Mouse (Mus musculus): ENCODE results near the gene Epb41l3. TPM values are rescaled to one million over a fixed set of nuclear protein-coding genes. Genes with fewer than 3 reads are reported as not detected.
A peak's percentile ranks its signal among the peaks of the same experiment; 100 is the strongest.
"Not testable (repeated sequence)": the region's sequence is repeated elsewhere in the genome, so short reads cannot be mapped to it uniquely, and the experiment has no call there.

The Epb41l3 gene
- polyA plus RNA-seq, 1 experiment, result 160 TPM

- TF ChIP-seq POLR2A (IDR thresholded peaks at IDR 0.05; ENCODE audit: low read depth, low read length) (no peak), CTCF (IDR thresholded peaks at IDR 0.05; ENCODE audit: borderline replicate concordance, insufficient read depth, low read length) (no peak)
- H3K4me3 ChIP-seq (ENCODE audit: insufficient read depth, low read length), result no peak overlapping the region
- H3K27ac ChIP-seq (ENCODE audit: insufficient read depth, low read length), result no peak overlapping the region
- no peaks in the 10 kb centered on the region for H3K4me1 ChIP-seq (ENCODE audit: control insufficient read depth, insufficient read depth, low read length)
Observed at GRCm38 (mm10) chr17:69105035-69105798, 29.7 kb downstream of the Epb41l3 start.

GRCm38 (mm10) chr17:69105799-69106401 is 30.4 kb downstream of the Epb41l3 start:
- H3K4me3 ChIP-seq (ENCODE audit: insufficient read depth, low read length), result no peak overlapping the region
- no peak overlapping the region for H3K27ac ChIP-seq (ENCODE audit: insufficient read depth, low read length)
- TF ChIP-seq CTCF (IDR thresholded peaks at IDR 0.05; ENCODE audit: borderline replicate concordance, insufficient read depth, low read length), result no peak
- no peak for TF ChIP-seq POLR2A (IDR thresholded peaks at IDR 0.05; ENCODE audit: low read depth, low read length)
- no peaks in the 10 kb centered on the region for H3K4me1 ChIP-seq (ENCODE audit: control insufficient read depth, insufficient read depth, low read length)

- no peak overlapping the region for H3K27ac ChIP-seq (ENCODE audit: insufficient read depth, low read length)
- H3K4me3 ChIP-seq (ENCODE audit: insufficient read depth, low read length), result no peak overlapping the region
- no peaks in the 10 kb centered on the region for H3K4me1 ChIP-seq (ENCODE audit: control insufficient read depth, insufficient read depth, low read length)
- TF ChIP-seq CTCF (IDR thresholded peaks at IDR 0.05; ENCODE audit: borderline replicate concordance, insufficient read depth, low read length) (no peak), POLR2A (IDR thresholded peaks at IDR 0.05; ENCODE audit: low read depth, low read length) (no peak)
Observed at GRCm38 (mm10) chr17:69109216-69109615, 33.7 kb downstream of the Epb41l3 start.

GRCm38 (mm10) chr17:69112232-69112631 is 36.7 kb downstream of the Epb41l3 start:
- no peak overlapping the region for H3K27ac ChIP-seq (ENCODE audit: insufficient read depth, low read length)
- TF ChIP-seq POLR2A (IDR thresholded peaks at IDR 0.05; ENCODE audit: low read depth, low read length) (no peak), CTCF (IDR thresholded peaks at IDR 0.05; ENCODE audit: borderline replicate concordance, insufficient read depth, low read length) (no peak)
- H3K4me1 ChIP-seq (ENCODE audit: control insufficient read depth, insufficient read depth, low read length), result 0 out of 2 replicates have a peak, but pooled peaks cover 2% of the 10 kb centered on the region
- no peak overlapping the region for H3K4me3 ChIP-seq (ENCODE audit: insufficient read depth, low read length)

- no peak for TF ChIP-seq POLR2A (IDR thresholded peaks at IDR 0.05; ENCODE audit: low read depth, low read length)
- TF ChIP-seq CTCF (IDR thresholded peaks at IDR 0.05; ENCODE audit: borderline replicate concordance, insufficient read depth, low read length), result no peak
- Histone ChIP-seq H3K4me1 (ENCODE audit: control insufficient read depth, insufficient read depth, low read length) (0 out of 2 replicates have a peak, but pooled peaks cover 9% of the 10 kb centered on the region), H3K4me3 (ENCODE audit: insufficient read depth, low read length) (no peak overlapping the region), H3K27ac (ENCODE audit: insufficient read depth, low read length) (no peak overlapping the region)
Observed at GRCm38 (mm10) chr17:69119183-69119582, 43.7 kb downstream of the Epb41l3 start.

GRCm38 (mm10) chr17:69120533-69121358 is 45.3 kb downstream of the Epb41l3 start:
- Histone ChIP-seq H3K27ac (ENCODE audit: insufficient read depth, low read length) (no peak overlapping the region), H3K4me3 (ENCODE audit: insufficient read depth, low read length) (no peak overlapping the region), H3K4me1 (ENCODE audit: control insufficient read depth, insufficient read depth, low read length) (0 out of 2 replicates have a peak, but pooled peaks cover 7% of the 10 kb centered on the region)
- TF ChIP-seq CTCF (IDR thresholded peaks at IDR 0.05; ENCODE audit: borderline replicate concordance, insufficient read depth, low read length) (no peak), POLR2A (IDR thresholded peaks at IDR 0.05; ENCODE audit: low read depth, low read length) (no peak)

- H3K27ac ChIP-seq (ENCODE audit: insufficient read depth, low read length); H3K4me3 ChIP-seq (ENCODE audit: insufficient read depth, low read length); H3K4me1 ChIP-seq (ENCODE audit: control insufficient read depth, insufficient read depth, low read length): not testable (repeated sequence)
Observed at GRCm38 (mm10) chr17:69122403-69122802, 46.9 kb downstream of the Epb41l3 start.

GRCm38 (mm10) chr17:69127436-69127835 is 52.0 kb downstream of the Epb41l3 start:
- TF ChIP-seq CTCF (IDR thresholded peaks at IDR 0.05; ENCODE audit: borderline replicate concordance, insufficient read depth, low read length) (no peak), POLR2A (IDR thresholded peaks at IDR 0.05; ENCODE audit: low read depth, low read length) (no peak)

GRCm38 (mm10) chr17:69127981-69128380 is 52.5 kb downstream of the Epb41l3 start:
- no peak for TF ChIP-seq CTCF (IDR thresholded peaks at IDR 0.05; ENCODE audit: borderline replicate concordance, insufficient read depth, low read length)
- TF ChIP-seq POLR2A (IDR thresholded peaks at IDR 0.05; ENCODE audit: low read depth, low read length), result no peak
- Histone ChIP-seq H3K4me3 (ENCODE audit: insufficient read depth, low read length) (no peak overlapping the region), H3K4me1 (ENCODE audit: control insufficient read depth, insufficient read depth, low read length) (peaks cover 6% of the 10 kb centered on the region), H3K27ac (ENCODE audit: insufficient read depth, low read length) (0 out of 2 replicates have a peak overlapping the region, but pooled peaks have one; percentile 20)

More at GRCm38 (mm10) chr17:69127436-69127835, 52.0 kb downstream of the Epb41l3 start:
- Histone ChIP-seq H3K4me1 (ENCODE audit: control insufficient read depth, insufficient read depth, low read length) (peaks cover 6% of the 10 kb centered on the region), H3K27ac (ENCODE audit: insufficient read depth, low read length) (no peak overlapping the region), H3K4me3 (ENCODE audit: insufficient read depth, low read length) (no peak overlapping the region)

All from embryonic fibroblast, embryonic 13.5 days (primary cell).